Mouse (Mus musculus) forebrain, embryonic 11.5 days (tissue): ENCODE data around the gene Adamts18. TPM values are rescaled to one million over a fixed set of nuclear protein-coding genes. Genes with fewer than 3 reads are reported as not detected.

ENCODE experiments used
- ATAC-seq: fragments of 200-750 bp; cut with Nextera tagmentation; replicated peaks from 2 replicates; pipeline ENCODE4 v1.8.0; 2017; ENCODE audit warnings: moderate TSS enrichment; ENCODE audit not compliant: low FRiP score
- DNase-seq: peaks from one replicate; pipeline ENCODE4 v3.0.0-alpha.2; 2017; ENCODE audit warnings: low spot score
- H3K27ac ChIP-seq: fragments of 300-500 bp; sonication (generic); 2 replicates; pipeline ENCODE4 v1.5.1; 2014; ENCODE audit warnings: low read depth, low read length
- H3K27me3 ChIP-seq: fragments of 300-500 bp; sonication (generic); 2 replicates; pipeline ENCODE4 v1.6.1; 2014; ENCODE audit warnings: mild to moderate bottlenecking, low read length, mixed read lengths; ENCODE audit not compliant: control insufficient read depth, insufficient read depth
- H3K36me3 ChIP-seq: fragments of 300-500 bp; sonication (generic); 2 replicates; pipeline ENCODE4 v1.6.1; 2014; ENCODE audit warnings: mild to moderate bottlenecking, low read length, moderate library complexity, mixed read lengths; ENCODE audit not compliant: control insufficient read depth, insufficient read depth
- H3K4me1 ChIP-seq: fragments of 300-500 bp; sonication (generic); replicated peaks from 2 replicates; pipeline ENCODE4 v1.6.1; 2014; ENCODE audit warnings: low read length, mixed read lengths; ENCODE audit not compliant: control insufficient read depth, insufficient read depth
- H3K4me2 ChIP-seq: fragments of 300-500 bp; sonication (generic); 2 replicates; pipeline ENCODE4 v1.6.1; 2014; ENCODE audit warnings: low read depth, mild to moderate bottlenecking, low read length, moderate library complexity, mixed read lengths; ENCODE audit not compliant: severe bottlenecking
- H3K4me3 ChIP-seq: fragments of 300-500 bp; sonication (generic); 2 replicates; pipeline ENCODE4 v1.5.1; 2014; ENCODE audit warnings: low read depth, low read length
- H3K9ac ChIP-seq: fragments of 300-500 bp; sonication (generic); 2 replicates; pipeline ENCODE4 v1.6.1; 2014; ENCODE audit warnings: low read length
- H3K9me3 ChIP-seq: fragments of 300-500 bp; sonication (generic); 2 replicates; pipeline ENCODE4 v1.6.1; 2016; ENCODE audit warnings: low read length, mixed read lengths; ENCODE audit not compliant: control insufficient read depth
- WGBS: fragments of 180-500 bp; shearing (Covaris S2); extraction: QIAGEN DNeasy Blood & Tissue Kit; methylation state at CpG from one replicate; pipeline ENCODE4 v1.1.7; 2014; 5-methylcytosine and 5-hydroxymethylcytosine counted together
- polyA plus RNA-seq: library from polyadenylated mRNA; unstranded; fragments of >200 nt; fragmentation: Nextera tagmentation; extraction: Ambion mirVana; gene quantifications from 2 replicates; pipeline ENCODE4 v1.2.1, GENCODE M21; 2014

Adamts18 gene
- polyA plus RNA-seq = 4.8 TPM in 2 replicates

DNA sequence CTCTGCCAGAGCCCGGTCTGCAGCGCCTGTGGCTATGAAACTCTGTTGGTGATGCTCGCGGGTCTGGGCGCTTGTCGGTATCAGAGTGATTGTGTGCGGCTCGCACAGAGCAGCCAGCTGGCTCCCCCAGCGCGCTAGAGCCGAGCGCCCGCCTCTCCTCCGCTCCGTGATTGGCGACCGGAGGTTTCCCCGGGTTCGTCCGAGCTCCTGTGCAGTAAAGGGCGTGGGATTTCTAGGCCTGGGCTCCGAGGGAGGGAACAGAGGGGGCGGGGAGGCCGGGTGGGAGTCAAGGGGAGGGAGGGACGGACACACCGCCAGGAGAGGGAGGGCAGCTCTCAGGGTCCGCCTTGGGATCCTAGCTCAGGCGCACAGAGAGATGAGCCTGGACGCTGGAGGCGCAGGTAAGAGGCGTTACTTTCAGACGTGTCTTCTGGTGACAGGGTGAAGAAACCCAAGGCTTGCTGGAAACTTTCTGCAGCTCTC, at the start of gene Adamts18:
Gene Adamts18 (minus strand): TSS at position 86 of the 483 bp plus-strand sequence.
- ATAC-seq (peak; percentile 81), DNase-seq (peak; percentile 73)
- Histone ChIP-seq H3K9me3 (no peaks in the 10 kb centered on the region), H3K27ac (no peak within 1 kb of the TSS), H3K4me3 (peak within 1 kb of the TSS; percentile 62), H3K4me2 (peak within 1 kb of the TSS; percentile 99), H3K27me3 (peaks cover 26% of the 10 kb centered on the region), H3K4me1 (peaks cover 10% of the 10 kb centered on the region), H3K9ac (peak within 1 kb of the TSS; percentile 64), H3K36me3 (no peaks in the 10 kb centered on the region)
- WGBS = under 1% methylated on average over 31 of the region's 32 CpGs

GRCm38 (mm10) chr8:113896446-113896845, 47.9 kb upstream of the Adamts18 start:
- Histone ChIP-seq H3K4me2 (no peak overlapping the region), H3K9me3 (no peaks in the 10 kb centered on the region), H3K4me1 (no peaks in the 10 kb centered on the region), H3K27ac (no peak overlapping the region), H3K4me3 (no peak overlapping the region), H3K36me3 (no peaks in the 10 kb centered on the region), H3K9ac (no peak overlapping the region), H3K27me3 (no peaks in the 10 kb centered on the region)
- no peak for ATAC-seq
- WGBS = 89% methylated on average over 1 of the region's 1 CpGs
- DNase-seq = no peak

- WGBS = 53% methylated on average over 3 of the region's 3 CpGs
- DNase-seq = no peak
- H3K36me3 ChIP-seq = no peaks in the 10 kb centered on the region
- H3K4me2 ChIP-seq = no peak overlapping the region
- H3K9me3 ChIP-seq = no peaks in the 10 kb centered on the region
- H3K27me3 ChIP-seq = no peaks in the 10 kb centered on the region
- H3K9ac ChIP-seq = no peak overlapping the region
- ATAC-seq = no peak
- H3K4me3 ChIP-seq = no peak overlapping the region
- H3K4me1 ChIP-seq = no peaks in the 10 kb centered on the region
- no peak overlapping the region for H3K27ac ChIP-seq
Observed at GRCm38 (mm10) chr8:113891376-113891775, 42.8 kb upstream of the Adamts18 start.

DNA sequence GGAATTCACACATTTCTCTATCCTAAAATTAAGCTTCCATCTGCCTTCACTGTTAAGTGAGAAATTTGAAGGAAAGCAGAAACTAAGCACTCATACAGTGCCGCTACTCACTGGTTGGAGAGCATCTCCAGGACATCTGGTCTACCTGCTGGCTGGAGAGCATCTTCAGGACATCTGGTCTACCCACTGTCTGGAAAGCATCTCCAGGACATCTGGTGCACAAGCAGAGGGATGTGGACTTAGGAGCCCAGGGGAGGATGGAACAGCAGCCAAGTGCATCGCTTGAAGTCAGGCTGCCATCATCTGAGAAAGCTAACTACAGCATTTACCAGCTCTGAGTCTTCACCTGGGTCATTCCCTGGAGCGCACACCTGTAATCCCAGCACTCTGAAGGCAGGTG, 38.0 kb upstream of the Adamts18 start:
- peaks cover 2% of the 10 kb centered on the region; the same call in 1 of the 2 replicates for H3K4me1 ChIP-seq
- H3K9ac ChIP-seq = no peak overlapping the region
- H3K4me2 ChIP-seq = no peak overlapping the region
- no peaks in the 10 kb centered on the region for H3K36me3 ChIP-seq
- DNase-seq (no peak), ATAC-seq (no peak)
- H3K9me3 ChIP-seq = no peaks in the 10 kb centered on the region
- no peaks in the 10 kb centered on the region for H3K27me3 ChIP-seq
- H3K4me3 ChIP-seq = no peak overlapping the region
- 92% methylated on average over 3 of the region's 3 CpGs for WGBS
- H3K27ac ChIP-seq = no peak overlapping the region

DNA sequence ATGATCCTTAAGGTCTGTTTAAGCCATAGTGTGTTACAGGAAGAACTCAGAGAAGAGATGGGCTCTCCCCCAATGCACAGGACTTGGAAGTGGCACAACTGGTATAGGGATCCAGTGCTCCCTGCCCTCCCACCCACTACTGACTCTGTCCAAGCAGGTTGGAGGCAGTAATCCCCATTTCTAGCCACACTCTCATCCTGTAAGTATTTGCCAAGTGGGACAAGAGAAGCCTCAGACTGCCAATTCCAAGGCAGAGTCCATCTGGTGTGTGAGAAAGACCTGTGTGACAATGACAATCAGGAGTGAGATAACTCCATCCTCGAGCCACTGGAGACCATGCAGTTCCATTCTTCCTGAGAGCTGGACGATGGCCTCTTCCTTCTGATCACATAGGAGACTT, 36.6 kb upstream of the Adamts18 start:
- Histone ChIP-seq H3K4me2 (no peak overlapping the region), H3K9me3 (no peaks in the 10 kb centered on the region), H3K4me1 (peaks cover 2% of the 10 kb centered on the region; the same call in 1 of the 2 replicates), H3K27me3 (no peaks in the 10 kb centered on the region), H3K27ac (no peak overlapping the region), H3K9ac (no peak overlapping the region), H3K36me3 (no peaks in the 10 kb centered on the region), H3K4me3 (no peak overlapping the region)
- WGBS = 74% methylated on average over 2 of the region's 2 CpGs
- ATAC-seq (no peak), DNase-seq (no peak)

GRCm38 (mm10) chr8:113883994-113884393, 35.5 kb upstream of the Adamts18 start:
- peak; percentile 51 for ATAC-seq
- no peaks in the 10 kb centered on the region for H3K9me3 ChIP-seq
- H3K4me3 ChIP-seq = no peak overlapping the region
- H3K9ac ChIP-seq = no peak overlapping the region
- no peaks in the 10 kb centered on the region for H3K36me3 ChIP-seq
- 7% methylated on average over 7 of the region's 7 CpGs for WGBS
- H3K27me3 ChIP-seq = no peaks in the 10 kb centered on the region
- H3K4me2 ChIP-seq = no peak overlapping the region
- DNase-seq = peak; percentile 55
- H3K27ac ChIP-seq = no peak overlapping the region
- H3K4me1 ChIP-seq = peaks cover 2% of the 10 kb centered on the region; the same call in 1 of the 2 replicates

GRCm38 (mm10) chr8:113882558-113882957, 34.0 kb upstream of the Adamts18 start:
- H3K4me3 ChIP-seq = no peak overlapping the region
- H3K27ac ChIP-seq = no peak overlapping the region
- no peak overlapping the region for H3K9ac ChIP-seq
- peaks cover 2% of the 10 kb centered on the region; the same call in 1 of the 2 replicates for H3K4me1 ChIP-seq
- H3K27me3 ChIP-seq = no peaks in the 10 kb centered on the region
- ATAC-seq (no peak), DNase-seq (no peak)
- WGBS = 71% methylated on average over 2 of the region's 2 CpGs
- no peak overlapping the region for H3K4me2 ChIP-seq
- H3K36me3 ChIP-seq = no peaks in the 10 kb centered on the region
- no peaks in the 10 kb centered on the region for H3K9me3 ChIP-seq

GRCm38 (mm10) chr8:113878411-113879006, 30.0 kb upstream of the Adamts18 start:
- WGBS = 89% methylated on average over 3 of the region's 3 CpGs

More at GRCm38 (mm10) chr8:113878411-113879006, 30.0 kb upstream of the Adamts18 start:
- Histone ChIP-seq H3K9ac (no peak overlapping the region), H3K4me1 (no peaks in the 10 kb centered on the region), H3K4me3 (no peak overlapping the region), H3K4me2 (no peak overlapping the region), H3K36me3 (no peaks in the 10 kb centered on the region), H3K9me3 (no peaks in the 10 kb centered on the region), H3K27ac (no peak overlapping the region), H3K27me3 (no peaks in the 10 kb centered on the region)
- no peak for DNase-seq
- no peak for ATAC-seq
